Mouse (Mus musculus) 3T3-L1 (cell line): Measurements from ENCODE around the gene Cfap97d2.

Source experiments
- DNase-seq: peaks from one replicate; pipeline ENCODE4 v3.0.0-alpha.2; 2015; ENCODE audit warnings: low read depth, low spot score

The Cfap97d2 gene

DNA sequence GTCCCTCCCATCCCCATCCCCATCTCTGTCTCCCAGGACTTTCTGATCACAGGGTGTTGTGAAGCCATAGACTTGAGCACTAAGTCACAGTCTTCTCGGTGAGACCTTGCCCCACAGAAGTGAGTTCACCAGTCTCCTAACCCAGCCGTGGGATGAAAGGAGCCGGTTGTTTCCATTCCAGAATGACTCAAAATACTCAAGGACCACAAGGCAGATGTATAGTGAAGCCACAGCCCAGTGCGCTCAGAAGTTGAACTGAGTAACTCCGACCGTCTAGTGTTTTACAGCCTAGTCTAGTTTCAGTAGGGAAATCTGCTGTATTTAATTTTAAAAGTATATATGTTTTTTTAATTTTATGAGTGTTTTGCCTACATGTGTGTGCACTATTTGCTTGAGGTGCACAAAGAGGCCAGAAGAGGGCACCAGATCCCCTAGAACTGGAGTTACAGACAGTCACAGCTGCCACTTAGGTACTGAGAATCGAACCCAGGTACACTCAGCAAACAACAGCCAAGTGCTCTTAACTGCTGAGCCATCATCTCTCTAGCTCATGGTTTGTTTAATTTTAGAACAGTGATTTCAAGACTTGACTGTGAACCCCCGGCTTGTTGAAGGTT is 18.5 kb upstream of the Cfap97d2 start:
- DNase-seq, result no peak

DNA sequence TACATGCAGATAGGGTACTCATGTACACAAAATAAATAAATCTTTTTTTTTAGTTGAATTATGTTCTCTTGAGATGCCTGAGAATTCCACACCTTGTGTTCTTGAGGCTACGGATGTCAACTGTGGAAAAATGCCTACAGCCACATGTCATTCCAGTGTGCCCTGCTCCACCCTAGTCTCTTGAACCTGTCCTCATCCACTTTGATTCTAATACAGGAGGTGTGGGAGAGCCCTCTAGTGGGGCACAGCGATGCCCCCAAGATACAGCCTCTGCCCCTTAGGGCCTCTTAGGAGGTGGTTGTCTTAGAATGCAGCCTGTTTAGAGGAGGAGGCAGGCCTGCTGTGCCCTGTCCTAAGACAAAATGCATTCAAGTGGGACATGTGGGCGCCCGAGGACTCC is 17.7 kb upstream of the Cfap97d2 start:
- DNase-seq, result no peak

DNA sequence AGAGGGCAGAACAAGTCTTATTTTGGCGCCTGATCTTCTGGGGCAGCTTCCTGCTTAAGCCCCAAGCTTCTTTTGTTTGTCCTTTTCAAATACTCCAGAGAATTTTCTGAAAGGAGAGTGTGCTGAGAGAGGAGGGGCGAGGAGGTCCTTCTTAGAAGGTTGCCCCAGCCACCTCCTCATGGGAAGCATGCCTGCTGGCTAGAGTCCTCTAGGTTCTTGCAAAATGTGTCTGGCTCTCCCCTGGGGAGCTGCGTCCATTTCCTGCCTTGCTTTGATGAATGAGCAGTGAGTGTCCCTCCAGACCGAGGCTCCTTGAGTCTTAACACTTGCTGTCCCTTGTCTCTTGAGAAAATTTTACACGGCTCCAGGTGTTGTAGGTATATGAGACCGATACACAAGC is 17.2 kb upstream of the Cfap97d2 start:
- DNase-seq, result peak; percentile 43

DNA sequence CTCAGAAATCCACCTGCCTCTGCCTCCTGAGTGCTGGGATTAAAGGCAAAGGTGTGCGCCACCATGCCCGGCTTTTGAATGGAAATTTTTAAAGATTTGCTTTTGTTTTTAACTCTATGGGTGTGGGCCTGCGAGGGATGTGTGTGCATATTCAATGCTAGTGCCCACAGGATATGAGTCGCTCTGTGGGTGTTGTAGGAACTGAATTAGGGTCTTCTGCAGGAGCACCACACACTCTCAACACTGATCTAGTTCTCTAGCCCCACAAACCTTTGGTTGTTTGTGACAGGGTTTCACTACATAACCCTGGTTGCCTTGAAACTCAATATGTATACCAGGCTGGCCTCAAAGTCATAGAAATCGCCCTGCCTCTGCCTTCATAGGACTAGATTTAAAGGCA is 16.4 kb upstream of the Cfap97d2 start:
- DNase-seq, result no peak

DNA sequence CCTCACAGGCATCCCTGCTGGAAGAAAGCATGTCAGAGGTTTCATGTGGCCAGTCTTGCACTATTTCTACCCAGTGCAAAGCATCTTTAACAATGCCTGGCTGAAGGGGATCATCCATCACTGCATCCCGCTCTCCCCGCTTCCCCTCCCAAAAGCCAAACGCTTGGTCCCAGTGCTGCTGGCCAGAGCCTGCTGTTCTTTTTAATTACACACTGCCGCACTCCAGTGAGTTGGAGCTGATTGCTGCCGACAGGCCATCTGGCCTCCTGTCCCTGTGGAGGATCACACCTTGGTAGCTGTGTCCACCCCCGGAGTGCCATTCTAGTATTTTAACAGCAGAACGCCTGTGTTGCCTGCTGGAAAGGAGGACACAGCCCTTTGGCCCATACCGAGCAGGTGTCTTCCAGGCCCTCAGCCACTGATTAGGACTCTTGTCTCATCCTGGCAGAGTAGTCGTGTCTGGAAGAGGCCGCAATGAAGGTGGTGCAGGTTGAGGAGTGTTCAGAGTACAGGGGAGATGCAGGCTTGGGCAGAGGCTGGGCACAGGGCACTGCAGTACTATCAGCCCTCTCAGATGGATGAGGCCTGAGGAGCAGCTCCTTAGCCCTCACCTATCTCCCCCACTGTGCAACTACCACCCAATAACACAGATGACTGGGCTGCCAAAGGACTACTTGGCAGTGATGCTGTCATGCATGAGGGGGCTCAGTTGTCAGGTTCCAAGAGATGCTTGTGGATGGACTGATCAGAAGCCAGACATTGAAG is 13.2 kb upstream of the Cfap97d2 start:
- no peak for DNase-seq

DNA sequence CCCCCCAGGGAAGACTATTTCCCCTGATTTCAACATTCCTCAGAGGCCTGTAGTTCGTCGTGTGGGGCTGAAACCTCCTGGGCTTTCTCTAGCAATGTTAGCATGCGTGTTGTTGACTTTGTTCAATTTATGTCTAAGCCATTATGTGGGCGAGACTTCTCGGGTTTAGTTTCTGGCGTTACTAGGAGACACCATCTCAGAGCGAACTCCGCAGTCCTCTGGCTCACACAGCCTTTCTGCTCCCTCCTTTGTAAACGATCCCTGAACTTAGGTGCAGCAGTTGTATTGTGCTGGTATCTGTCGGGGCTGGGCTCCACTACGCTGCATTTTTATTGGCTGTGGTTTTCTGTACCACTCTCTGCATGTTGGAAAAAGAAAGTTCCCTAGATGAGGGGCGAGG is 11.0 kb upstream of the Cfap97d2 start:
- no peak for DNase-seq

DNA sequence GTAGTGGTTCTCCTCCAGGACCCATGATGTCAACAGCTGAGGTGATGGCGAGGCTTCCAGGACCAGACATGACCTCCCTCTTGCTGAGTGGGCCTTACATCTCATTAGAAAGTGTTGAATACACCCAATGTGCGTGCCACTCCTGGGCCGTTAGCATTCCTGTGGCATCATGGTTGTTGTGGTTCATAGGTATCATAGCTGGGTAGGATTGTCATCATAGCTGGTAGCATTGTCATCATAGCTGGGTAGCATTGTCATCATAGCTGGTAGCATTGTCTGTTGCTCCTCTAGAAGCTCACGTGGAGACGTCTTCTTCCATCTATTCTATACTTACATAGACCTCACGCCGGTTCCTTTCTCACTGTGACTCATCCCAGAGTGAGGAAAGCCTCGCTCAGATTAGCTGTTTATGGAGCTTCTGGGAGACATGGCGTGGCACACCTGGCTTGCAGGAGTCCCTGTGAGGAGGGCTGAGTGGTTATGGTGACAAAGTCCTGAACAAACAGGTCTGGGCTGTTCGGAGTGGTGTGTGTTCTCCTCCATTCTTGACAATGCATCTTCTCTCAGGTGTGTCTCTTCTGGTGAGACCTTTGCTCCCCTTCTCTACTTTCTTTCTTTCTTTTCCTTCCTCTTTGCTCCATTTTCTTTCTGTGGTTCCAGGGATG is 10.4 kb upstream of the Cfap97d2 start:
- DNase-seq, result peak; percentile 14

DNA sequence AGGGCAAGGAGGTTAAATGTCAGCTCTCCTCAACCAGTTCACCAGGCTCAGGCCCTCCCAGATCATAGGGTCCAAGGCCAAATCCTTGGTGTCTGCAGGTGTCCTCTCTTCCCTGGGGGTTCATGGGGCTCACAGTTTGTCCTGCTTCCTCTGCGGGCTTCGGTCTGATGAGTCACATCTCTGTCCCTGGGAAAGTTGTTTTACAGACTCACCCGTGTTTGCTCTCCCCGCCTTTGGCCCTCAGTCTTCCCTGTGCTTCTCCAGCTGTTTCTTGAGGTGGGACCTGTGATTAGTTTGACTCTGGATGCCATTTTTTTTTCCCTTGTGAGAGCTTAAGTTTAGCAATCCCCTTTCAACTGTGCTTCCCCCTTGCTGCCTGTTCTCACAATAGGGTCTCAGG is 9.5 kb upstream of the Cfap97d2 start:
- DNase-seq, result no peak

DNA sequence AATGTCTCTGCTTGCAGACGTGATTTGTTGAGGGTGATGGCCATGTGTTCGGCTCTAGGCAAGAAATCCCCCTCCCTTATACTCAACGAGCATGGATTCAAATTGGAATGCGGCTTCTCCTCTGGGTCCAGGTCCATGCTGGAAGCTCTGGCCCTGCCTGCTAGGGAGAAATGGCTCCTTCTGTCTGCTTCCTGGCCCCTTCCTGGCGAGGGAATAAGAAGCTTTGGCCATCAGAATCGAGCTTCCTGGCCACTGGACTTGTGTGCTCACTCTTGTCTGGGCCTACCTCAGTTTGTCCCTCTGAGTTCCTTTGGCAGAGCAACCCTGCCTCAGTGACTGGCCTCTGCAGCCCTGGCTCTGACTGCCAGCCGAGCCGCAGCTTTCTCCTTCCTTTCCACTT is 8.5 kb upstream of the Cfap97d2 start:
- DNase-seq, result no peak

DNA sequence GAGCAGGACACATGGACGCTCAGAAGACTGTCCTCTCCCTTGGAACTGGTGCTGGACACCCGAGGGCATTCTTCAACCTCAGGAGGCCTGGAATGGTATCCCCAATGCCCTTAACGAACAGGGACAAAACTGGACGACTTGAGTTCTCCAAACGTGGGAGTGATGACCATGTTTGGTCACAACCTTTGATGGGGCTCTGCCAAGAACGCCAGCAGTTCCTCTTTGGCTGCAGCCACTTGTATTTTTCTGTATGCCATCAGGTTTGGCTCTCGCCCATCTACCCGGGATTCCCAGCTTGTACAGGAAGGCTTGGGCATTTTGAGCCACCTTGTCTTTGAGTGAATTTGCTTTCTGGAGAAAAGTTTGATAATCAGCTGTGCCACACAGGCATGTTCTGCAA is 8.0 kb upstream of the Cfap97d2 start:
- no peak for DNase-seq

GRCm38 (mm10) chr8:13698281-13698680 is 7.4 kb upstream of the Cfap97d2 start:
- no peak for DNase-seq

GRCm38 (mm10) chr8:13699323-13699949 is 6.3 kb upstream of the Cfap97d2 start:
- DNase-seq, result no peak

GRCm38 (mm10) chr8:13702755-13703154 is 2.9 kb upstream of the Cfap97d2 start:
- no peak for DNase-seq

- no peak for DNase-seq
These were observed 1.9 kb upstream of the Cfap97d2 start for GRCm38 (mm10) chr8:13703756-13704155.

DNA sequence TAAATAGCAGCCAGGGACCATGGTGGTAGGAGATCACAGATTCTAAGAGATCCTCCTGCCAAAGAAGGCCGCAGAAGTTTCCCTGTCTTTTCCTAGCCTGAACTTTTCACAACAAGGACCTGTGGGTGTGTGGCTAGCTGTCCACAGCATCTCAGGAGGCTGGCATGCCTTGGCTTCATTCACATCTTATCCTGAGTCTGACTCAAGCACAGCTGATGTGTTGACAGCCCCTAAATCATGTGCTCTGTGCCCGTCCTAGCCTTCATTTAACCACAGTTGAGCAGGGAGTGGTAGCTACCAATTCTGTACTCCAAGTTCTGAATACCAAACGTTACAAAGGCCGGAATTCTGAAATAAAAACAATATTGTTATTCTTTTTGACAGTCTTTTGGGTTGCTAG is 1.4 kb upstream of the Cfap97d2 start:
- peak; percentile 88 for DNase-seq

DNA sequence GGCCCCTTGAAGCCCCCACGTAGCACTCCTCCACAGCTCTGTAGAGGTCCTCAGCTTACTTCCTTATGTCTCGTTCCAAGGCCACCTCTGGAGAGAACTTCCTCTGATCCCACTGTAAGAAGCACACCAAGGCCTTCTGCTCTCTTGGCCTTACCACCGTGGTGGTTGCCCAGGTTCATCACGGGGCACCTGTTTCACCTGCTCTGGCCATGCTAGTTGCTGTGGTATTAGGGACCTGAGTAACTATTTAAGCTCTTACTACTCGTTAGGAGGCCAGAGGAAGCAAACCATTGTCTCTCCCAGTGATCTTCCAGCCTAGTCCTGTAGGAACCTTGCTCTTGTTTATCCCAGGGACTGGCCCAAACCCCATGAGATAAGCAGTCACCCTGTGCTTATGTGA is 1.2 kb downstream of the Cfap97d2 start:
- no peak for DNase-seq

GRCm38 (mm10) chr8:13708514-13708913 is 2.8 kb downstream of the Cfap97d2 start:
- no peak for DNase-seq

- DNase-seq, result no peak
These were observed 13.3 kb downstream of the Cfap97d2 start for GRCm38 (mm10) chr8:13718980-13719379.

GRCm38 (mm10) chr8:13725722-13726121 is 20.0 kb downstream of the Cfap97d2 start:
- peak; percentile 79 for DNase-seq

GRCm38 (mm10) chr8:13727469-13728094 is 21.9 kb downstream of the Cfap97d2 start:
- DNase-seq, result no peak

DNA sequence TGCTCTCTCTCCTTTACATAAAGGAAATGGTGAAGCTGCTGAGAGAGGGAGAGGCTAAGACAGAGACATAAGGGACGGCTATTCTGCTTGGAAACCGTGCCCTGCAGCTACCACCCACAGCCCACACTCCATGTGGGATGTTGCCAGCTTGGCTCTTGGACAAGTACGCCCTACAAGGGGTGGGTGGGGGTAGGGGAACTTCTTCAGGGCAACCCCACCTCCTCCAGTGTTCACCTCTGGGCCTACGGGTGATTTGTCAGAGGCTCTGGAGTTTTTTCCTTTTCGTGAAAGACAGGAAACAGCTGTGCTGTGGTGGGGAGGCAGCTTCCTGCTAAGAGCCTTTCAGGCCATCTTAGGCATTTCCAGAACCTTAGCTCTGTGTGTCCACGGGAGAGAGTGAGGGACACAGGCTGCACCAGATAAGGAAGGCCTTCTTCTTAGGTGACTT is 34.7 kb downstream of the Cfap97d2 start:
- peak; percentile 28 for DNase-seq
